Mouse (Mus musculus): ENCODE data around the gene Il20. TPM values are rescaled to one million over a fixed set of nuclear protein-coding genes. Genes with fewer than 3 reads are reported as not detected.

Il20 gene
- total RNA-seq, 2 experiments from 2014 or later: not detected

DNA sequence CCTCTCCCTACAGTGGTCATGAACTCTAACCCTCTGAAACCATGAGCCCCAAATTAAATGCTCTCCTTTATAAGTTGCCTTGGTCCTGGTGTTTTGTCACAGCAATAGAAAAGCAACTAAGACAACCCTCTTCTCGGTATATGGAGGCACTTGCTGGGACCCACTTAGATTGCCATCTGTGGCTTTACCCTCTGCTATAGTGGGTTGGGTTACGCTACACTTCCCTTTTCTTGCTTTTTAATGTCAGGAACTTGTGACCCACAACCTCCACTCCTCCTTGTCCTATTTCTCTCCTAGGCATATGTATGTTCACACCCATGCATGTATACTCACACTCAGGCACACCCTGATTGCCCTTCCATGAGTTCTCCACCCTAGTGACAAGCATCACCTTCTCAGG, 38.3 kb downstream of the Il20 start:
- no peak for ATAC-seq (replicated peaks; ENCODE audit: low FRiP score, poor library complexity, severe bottlenecking)

DNA sequence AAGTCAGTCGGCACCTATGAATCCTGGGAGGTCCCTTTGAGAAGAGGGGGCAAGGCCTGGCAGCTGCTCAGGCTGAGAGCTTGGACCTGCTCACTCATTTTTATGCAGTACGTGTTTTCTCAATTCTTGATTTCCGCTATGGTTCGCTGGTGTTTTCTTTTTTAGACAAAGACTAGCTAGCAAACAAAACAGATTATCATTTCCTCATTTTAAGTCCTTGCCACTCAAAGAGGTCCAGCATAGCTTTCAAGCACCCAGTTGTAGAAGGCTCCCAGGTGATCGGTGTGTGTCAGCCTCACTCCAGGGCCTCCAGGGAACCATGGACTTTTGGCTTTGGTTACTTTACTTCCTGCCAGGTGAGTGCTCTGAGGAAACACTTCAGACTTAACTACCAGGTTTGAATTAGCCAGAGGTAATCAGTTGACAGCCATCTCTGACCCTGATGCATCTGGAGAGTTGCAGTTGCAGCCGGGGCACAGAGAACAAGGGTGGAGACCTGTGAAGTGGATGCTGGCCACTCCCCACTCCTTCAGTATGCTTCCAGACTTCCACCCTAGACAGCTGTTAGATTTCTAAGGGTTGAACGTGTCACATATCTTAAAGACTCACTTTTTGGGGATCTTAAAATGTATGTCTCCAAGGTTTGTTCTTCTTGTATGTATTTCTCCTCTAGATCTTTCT, 45.6 kb downstream of the Il20 start, which contains the start of gene Fcmr:
TSS of gene Fcmr (plus strand) at position 129 of the 681 bp plus-strand sequence.
- ATAC-seq (replicated peaks; ENCODE audit: low FRiP score, poor library complexity, severe bottlenecking): no peak

DNA sequence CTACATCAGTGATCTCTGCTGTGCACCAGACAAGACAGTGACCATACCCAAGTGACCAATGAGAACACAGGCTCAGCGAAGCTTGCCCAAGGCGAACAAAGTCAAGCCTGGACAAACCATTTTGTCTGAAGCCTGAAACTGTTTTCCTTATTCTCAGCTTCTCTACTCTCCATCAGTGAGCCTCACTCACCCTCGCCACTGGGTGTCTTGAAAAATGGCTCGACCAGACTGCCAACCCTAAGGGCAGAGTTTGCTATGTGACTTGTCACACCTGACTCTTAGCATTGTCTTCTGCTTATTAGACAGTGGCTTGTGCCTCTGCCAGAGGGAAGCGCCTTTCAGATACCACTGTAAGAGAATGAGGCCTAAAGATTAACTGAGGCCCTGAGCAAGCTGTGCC, 46.5 kb downstream of the Il20 start:
- no peak for ATAC-seq (replicated peaks; ENCODE audit: low FRiP score, poor library complexity, severe bottlenecking)

DNA sequence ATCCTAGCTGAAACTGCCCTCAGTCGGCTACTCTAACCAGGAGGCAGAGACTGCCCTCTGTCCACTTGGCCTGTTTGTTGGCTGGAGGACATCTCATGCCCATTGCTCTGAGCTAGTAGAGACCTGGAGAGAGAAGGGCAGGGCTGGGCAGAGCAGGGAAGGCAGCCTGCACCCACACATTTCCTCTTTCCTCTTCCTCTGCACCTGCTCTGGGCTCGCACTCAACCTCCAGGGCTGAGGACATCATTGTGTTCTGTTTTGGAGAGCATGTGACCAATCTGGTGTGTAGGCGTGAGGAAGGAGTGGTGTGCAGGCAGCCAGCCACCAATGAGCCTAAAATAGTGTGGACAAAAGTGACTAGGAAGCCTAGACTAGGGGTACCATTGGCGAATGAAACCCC, 47.0 kb downstream of the Il20 start:
- ATAC-seq (replicated peaks; ENCODE audit: low FRiP score, poor library complexity, severe bottlenecking): no peak

DNA sequence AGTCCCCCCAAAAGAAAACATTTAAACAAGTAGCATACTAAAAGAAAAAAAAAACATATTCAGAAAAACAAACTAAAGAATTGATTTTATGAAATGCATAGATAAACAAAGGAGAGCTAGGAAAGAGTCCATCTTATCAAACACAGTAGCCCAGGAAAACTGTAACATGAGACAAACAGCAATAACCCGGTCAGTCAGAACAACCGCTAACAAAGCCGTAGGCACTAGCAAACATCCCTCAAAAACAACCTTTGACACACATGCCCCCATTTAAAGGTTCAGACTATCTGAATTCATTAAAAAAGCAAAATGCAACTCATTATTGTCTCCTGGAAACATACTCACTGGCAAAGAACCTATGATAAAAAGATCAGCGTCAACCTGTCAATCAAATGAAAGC, 53.8 kb downstream of the Il20 start:
- ATAC-seq (replicated peaks; ENCODE audit: low FRiP score, poor library complexity, severe bottlenecking): no peak

Other genes starting within 250 kb of the Il20 start
- gene C4bp, start 249.8 kb downstream of the Il20 start, total RNA-seq (2015; ENCODE audit: low replicate concordance): 1.7 TPM in 1 of 2 replicates, not detected in the other
- gene C4bp, start 249.8 kb downstream of the Il20 start, total RNA-seq (2017; ENCODE audit: low replicate concordance): 0.56 TPM in 1 of 2 replicates, not detected in the other
- gene Gm29427, start 195.7 kb downstream of the Il20 start, total RNA-seq (2015; ENCODE audit: low replicate concordance): not detected in 2 replicates
- not detected in 2 replicates for gene Gm29427, start 195.7 kb downstream of the Il20 start, total RNA-seq (2017; ENCODE audit: low replicate concordance)
- 75.7 and 84.2 TPM in 2 replicates for gene Yod1, start 194.1 kb downstream of the Il20 start, total RNA-seq (2015; ENCODE audit: low replicate concordance)
- gene Yod1, start 194.1 kb downstream of the Il20 start, total RNA-seq (2017; ENCODE audit: low replicate concordance): 86.2 and 95.5 TPM in 2 replicates
- 20.9 and 21.1 TPM in 2 replicates for gene Pfkfb2, start 182.2 kb downstream of the Il20 start, total RNA-seq (2015; ENCODE audit: low replicate concordance)
- gene Pfkfb2, start 182.2 kb downstream of the Il20 start, total RNA-seq (2017; ENCODE audit: low replicate concordance): 51.3 and 55.4 TPM in 2 replicates
- gene AA986860, start 179.5 kb downstream of the Il20 start, total RNA-seq (2015; ENCODE audit: low replicate concordance): 2.7 and 5.4 TPM in 2 replicates
- 1.4 and 2.5 TPM in 2 replicates for gene AA986860, start 179.5 kb downstream of the Il20 start, total RNA-seq (2017; ENCODE audit: low replicate concordance)
- gene Fcamr, start 110.5 kb downstream of the Il20 start, total RNA-seq (2015; ENCODE audit: low replicate concordance): not detected in 2 replicates
- not detected in 2 replicates for gene Fcamr, start 110.5 kb downstream of the Il20 start, total RNA-seq (2017; ENCODE audit: low replicate concordance)
- not detected in 2 replicates for gene Pigr, start 84.8 kb downstream of the Il20 start, total RNA-seq (2015; ENCODE audit: low replicate concordance)
- gene Pigr, start 84.8 kb downstream of the Il20 start, total RNA-seq (2017; ENCODE audit: low replicate concordance): not detected in 2 replicates
- not detected in 2 replicates for gene Fcmr, start 45.8 kb downstream of the Il20 start, total RNA-seq (2015; ENCODE audit: low replicate concordance)
- gene Fcmr, start 45.8 kb downstream of the Il20 start, total RNA-seq (2017; ENCODE audit: low replicate concordance): 0.28 TPM in 1 of 2 replicates, not detected in the other
- gene Il24, start 24.0 kb downstream of the Il20 start, total RNA-seq (2015; ENCODE audit: low replicate concordance): 2.1 TPM in 1 of 2 replicates, not detected in the other
- not detected in 2 replicates for gene Il24, start 24.0 kb downstream of the Il20 start, total RNA-seq (2017; ENCODE audit: low replicate concordance)
- gene Il19, start 28.7 kb upstream of the Il20 start, total RNA-seq (2015; ENCODE audit: low replicate concordance): not detected in 2 replicates
- not detected in 2 replicates for gene Il19, start 28.7 kb upstream of the Il20 start, total RNA-seq (2017; ENCODE audit: low replicate concordance)
- not detected in 2 replicates for gene Il10, start 108.4 kb upstream of the Il20 start, total RNA-seq (2015; ENCODE audit: low replicate concordance)
- gene Il10, start 108.4 kb upstream of the Il20 start, total RNA-seq (2017; ENCODE audit: low replicate concordance): not detected in 2 replicates
- 38.0 and 49.5 TPM in 2 replicates for gene Mapkapk2, start 186.4 kb upstream of the Il20 start, total RNA-seq (2015; ENCODE audit: low replicate concordance)
- 26.3 and 33.3 TPM in 2 replicates for gene Mapkapk2, start 186.4 kb upstream of the Il20 start, total RNA-seq (2017; ENCODE audit: low replicate concordance)
- gene Dyrk3, start 226.9 kb upstream of the Il20 start, total RNA-seq (2015; ENCODE audit: low replicate concordance): 92.8 and 106 TPM in 2 replicates
- gene Dyrk3, start 226.9 kb upstream of the Il20 start, total RNA-seq (2017; ENCODE audit: low replicate concordance): 97.3 and 107 TPM in 2 replicates
- 10.8 and 13.6 TPM in 2 replicates for gene Eif2d, start 241.7 kb upstream of the Il20 start, total RNA-seq (2015; ENCODE audit: low replicate concordance)
- gene Eif2d, start 241.7 kb upstream of the Il20 start, total RNA-seq (2017; ENCODE audit: low replicate concordance): 10.9 and 12.4 TPM in 2 replicates